Mouse (Mus musculus) MEL (cell line): ENCODE data around the gene Frmd4b. TPM values are rescaled to one million over a fixed set of nuclear protein-coding genes. Genes with fewer than 3 reads are reported as not detected.

Experiments used
- DNase-seq: peaks from one replicate; pipeline ENCODE4 v3.0.0; 2011; ENCODE audit warnings: low read depth, low spot score
- H3K27ac ChIP-seq: 2 replicates; pipeline ENCODE4 v1.5.1; 2012; ENCODE audit warnings: low read depth, mild to moderate bottlenecking, control low read depth, low read length, moderate library complexity; ENCODE audit not compliant: control insufficient read depth
- H3K27me3 ChIP-seq, 2 experiments: fragments of 150-350 bp in 1 of 2; sonication (generic) in 1 of 2; 2 replicates each; pipeline ENCODE4 v1.6.1; 2012; ENCODE audit warnings: low read length in 2 of 2, mild to moderate bottlenecking in 2 of 2, improper control_type of control experiment in 1 of 2, moderate library complexity in 1 of 2; ENCODE audit not compliant: insufficient read depth in 2 of 2, control insufficient read depth in 1 of 2
- H3K36me3 ChIP-seq, 2 experiments: 2 replicates each; pipeline ENCODE4 v1.6.1; 2012 to 2014; ENCODE audit warnings: low read length in 2 of 2, improper control_type of control experiment in 1 of 2, inconsistent platforms in 1 of 2, mild to moderate bottlenecking in 1 of 2; ENCODE audit not compliant: insufficient read depth in 2 of 2, control insufficient read depth in 1 of 2
- H3K4me1 ChIP-seq, 2 experiments: fragments of 150-350 bp in 1 of 2; sonication (generic) in 1 of 2; 2 replicates each; pipeline ENCODE4 v1.6.1; 2012; ENCODE audit warnings: low read length in 2 of 2, improper control_type of control experiment in 1 of 2, mild to moderate bottlenecking in 1 of 2; ENCODE audit not compliant: insufficient read depth in 2 of 2, control insufficient read depth in 1 of 2
- H3K4me3 ChIP-seq, 2 experiments: fragments of 150-350 bp in 1 of 2; sonication (generic) in 1 of 2; 2 replicates each; pipeline ENCODE4 v1.5.1; 2012; ENCODE audit warnings: low read depth in 2 of 2, low read length in 2 of 2, mild to moderate bottlenecking in 2 of 2, moderate library complexity in 2 of 2, control low read depth in 1 of 2, improper control_type of control experiment in 1 of 2; ENCODE audit not compliant: control insufficient read depth in 1 of 2, insufficient read depth in 1 of 2
- H3K79me2 ChIP-seq: 2 replicates; pipeline ENCODE4 v1.6.1; 2012; ENCODE audit warnings: mild to moderate bottlenecking, low read length, moderate library complexity; ENCODE audit not compliant: control insufficient read depth, poor library complexity, insufficient read depth
- H3K9ac ChIP-seq: 2 replicates; pipeline ENCODE4 v1.6.1; 2012; ENCODE audit warnings: low read depth, mild to moderate bottlenecking, control low read depth, low read length, moderate library complexity; ENCODE audit not compliant: control insufficient read depth, poor library complexity, severe bottlenecking
- H3K9me3 ChIP-seq: fragments of 150-350 bp; sonication (generic); replicated peaks from 2 replicates; pipeline ENCODE4 v1.6.1; 2012; ENCODE audit warnings: mild to moderate bottlenecking, low read length, improper control_type of control experiment, moderate library complexity; ENCODE audit not compliant: insufficient read depth
- BHLHE40 ChIP-seq: IDR thresholded peaks from 2 replicates; pipeline ENCODE4 v1.6.1; 2012; ENCODE audit warnings: low read depth, mild to moderate bottlenecking, inconsistent platforms, low read length, improper control_type of control experiment, borderline replicate concordance
- CHD1 ChIP-seq: IDR thresholded peaks from 2 replicates; pipeline ENCODE4 v1.6.1; 2012; ENCODE audit warnings: low read depth, mild to moderate bottlenecking, inconsistent platforms, low read length, improper control_type of control experiment
- CTCF ChIP-seq, 3 experiments: IDR thresholded peaks in 2 of 3; conservative IDR thresholded peaks in 1 of 3; 2 replicates each; pipeline ENCODE4 v1.5.1; 2011 to 2012; ENCODE audit warnings: low read length in 3 of 3, low read depth in 2 of 3, mild to moderate bottlenecking in 2 of 3, improper control_type of control experiment in 1 of 3, inconsistent platforms in 1 of 3, mixed read lengths in 1 of 3, moderate library complexity in 1 of 3; ENCODE audit not compliant: control insufficient read depth in 1 of 3, insufficient read depth in 1 of 3, poor library complexity in 1 of 3, severe bottlenecking in 1 of 3
- E2F4 ChIP-seq: IDR thresholded peaks from 2 replicates; pipeline ENCODE4 v1.6.1; 2011; ENCODE audit warnings: low read depth, low read length, improper control_type of control experiment, borderline replicate concordance
- ELF1 ChIP-seq: IDR thresholded peaks from 2 replicates; pipeline ENCODE4 v1.6.1; 2014; ENCODE audit warnings: low read depth, mild to moderate bottlenecking, inconsistent platforms, low read length, improper control_type of control experiment, moderate library complexity
- EP300 ChIP-seq, 2 experiments: IDR thresholded peaks; 2 replicates each; pipeline ENCODE4 v1.6.1; 2011; ENCODE audit warnings: improper control_type of control experiment in 2 of 2, low read length in 2 of 2, low read depth in 1 of 2, mild to moderate bottlenecking in 1 of 2
- ETS1 ChIP-seq: IDR thresholded peaks from 2 replicates; pipeline ENCODE4 v1.6.1; 2012; ENCODE audit warnings: low read depth, mild to moderate bottlenecking, inconsistent platforms, low read length, improper control_type of control experiment, moderate library complexity
- GABPA ChIP-seq: IDR thresholded peaks from 2 replicates; pipeline ENCODE4 v1.6.1; 2012; ENCODE audit warnings: low read depth, mild to moderate bottlenecking, inconsistent platforms, low read length, improper control_type of control experiment, moderate library complexity
- GATA1 ChIP-seq: IDR thresholded peaks from 2 replicates; pipeline ENCODE4 v1.6.1; 2011; ENCODE audit warnings: low read depth, low read length, improper control_type of control experiment
- JUND ChIP-seq: IDR thresholded peaks from 2 replicates; pipeline ENCODE4 v1.6.1; 2011; ENCODE audit warnings: low read depth, mild to moderate bottlenecking, improper control_type of control experiment, low read length
- KAT2A ChIP-seq: conservative IDR thresholded peaks from 2 replicates; pipeline ENCODE4 v1.6.1; 2012; ENCODE audit warnings: low read depth, low read length, improper control_type of control experiment, inconsistent platforms
- MAFK ChIP-seq: IDR thresholded peaks from 2 replicates; pipeline ENCODE4 v1.6.1; 2011; ENCODE audit warnings: low read depth, mild to moderate bottlenecking, low read length, improper control_type of control experiment, borderline replicate concordance
- MAX ChIP-seq: IDR thresholded peaks from 2 replicates; pipeline ENCODE4 v1.6.1; 2011; ENCODE audit warnings: low read length, improper control_type of control experiment
- MEF2A ChIP-seq: IDR thresholded peaks from 2 replicates; pipeline ENCODE4 v1.6.1; 2014; ENCODE audit warnings: low read depth, mild to moderate bottlenecking, inconsistent platforms, low read length, improper control_type of control experiment; ENCODE audit not compliant: poor library complexity, insufficient replicate concordance, severe bottlenecking; ENCODE audit errors: extremely low read depth
- MXI1 ChIP-seq: IDR thresholded peaks from 2 replicates; pipeline ENCODE4 v1.6.1; 2011; ENCODE audit warnings: mild to moderate bottlenecking, low read depth, low read length, improper control_type of control experiment
- MYB ChIP-seq: IDR thresholded peaks from 2 replicates; pipeline ENCODE4 v1.6.1; 2011; ENCODE audit warnings: mild to moderate bottlenecking, low read depth, low read length, improper control_type of control experiment
- MYC ChIP-seq: IDR thresholded peaks from 2 replicates; pipeline ENCODE4 v1.6.1; 2011; ENCODE audit warnings: low read depth, mild to moderate bottlenecking, low read length, improper control_type of control experiment, moderate library complexity
- NELFE ChIP-seq: IDR thresholded peaks from 2 replicates; pipeline ENCODE4 v1.6.1; 2011; ENCODE audit warnings: low read depth, low read length, improper control_type of control experiment
- POLR2A ChIP-seq, 2 experiments: IDR thresholded peaks; 2 replicates each; pipeline ENCODE4 v1.6.1; 2011 to 2012; ENCODE audit warnings: low read length in 2 of 2, mild to moderate bottlenecking in 2 of 2, control low read depth in 1 of 2, improper control_type of control experiment in 1 of 2, low read depth in 1 of 2, moderate library complexity in 1 of 2; ENCODE audit not compliant: control insufficient read depth in 1 of 2, insufficient read depth in 1 of 2, poor library complexity in 1 of 2
- POLR2AphosphoS5 ChIP-seq: IDR thresholded peaks from 2 replicates; pipeline ENCODE4 v1.6.1; 2012; ENCODE audit warnings: low read depth, borderline replicate concordance, mild to moderate bottlenecking, inconsistent platforms, low read length, moderate library complexity, mixed read lengths
- RAD21 ChIP-seq: IDR thresholded peaks from 2 replicates; pipeline ENCODE4 v1.6.1; 2011; ENCODE audit warnings: mild to moderate bottlenecking, low read depth, low read length, improper control_type of control experiment
- RCOR1 ChIP-seq: IDR thresholded peaks from 2 replicates; pipeline ENCODE4 v1.6.1; 2012; ENCODE audit warnings: low read depth, mild to moderate bottlenecking, inconsistent platforms, low read length, improper control_type of control experiment
- SMC3 ChIP-seq: IDR thresholded peaks from 2 replicates; pipeline ENCODE4 v1.6.1; 2011; ENCODE audit warnings: low read depth, low read length, improper control_type of control experiment
- UBTF ChIP-seq: IDR thresholded peaks from 2 replicates; pipeline ENCODE4 v1.6.1; 2012; ENCODE audit warnings: low read depth, mild to moderate bottlenecking, inconsistent platforms, low read length, improper control_type of control experiment, moderate library complexity, borderline replicate concordance; ENCODE audit not compliant: insufficient read depth
- USF1 ChIP-seq: IDR thresholded peaks from 2 replicates; pipeline ENCODE4 v1.6.1; 2014; ENCODE audit warnings: low read depth, mild to moderate bottlenecking, inconsistent platforms, low read length, improper control_type of control experiment, moderate library complexity
- USF2 ChIP-seq, 2 experiments: IDR thresholded peaks; 2 replicates each; pipeline ENCODE4 v1.6.1; 2011 to 2012; ENCODE audit warnings: improper control_type of control experiment in 2 of 2, low read length in 2 of 2, borderline replicate concordance in 1 of 2, inconsistent platforms in 1 of 2, low read depth in 1 of 2, mild to moderate bottlenecking in 1 of 2; ENCODE audit not compliant: insufficient read depth in 1 of 2
- ZNF384 ChIP-seq: IDR thresholded peaks from 2 replicates; pipeline ENCODE4 v1.6.1; 2012; ENCODE audit warnings: low read depth, mild to moderate bottlenecking, inconsistent platforms, low read length, improper control_type of control experiment
- polyA plus RNA-seq, 2 experiments: library from polyadenylated mRNA; stranded (reverse) in 1 of 2; unstranded in 1 of 2; fragments of >175 nt in 1 of 2; fragments of >200 nt in 1 of 2; gene quantifications; 2 replicates each; pipeline versions ENCODE4 v1.2.1 to v1.2.4; 2012; ENCODE audit warnings: low replicate concordance in 2 of 2, low read depth in 1 of 2; ENCODE audit not compliant: insufficient read length in 2 of 2, insufficient read depth in 1 of 2, missing spikeins in 1 of 2
- total RNA-seq: library from RNA; depleted of rRNA; stranded (reverse); fragments of 300-350 nt; gene quantifications from 2 replicates; pipeline ENCODE4 v1.2.3, GENCODE M21; 2012

Gene Frmd4b
- total and polyA plus RNA-seq, 3 experiments, result 0.18 TPM; not detected in 2

DNA sequence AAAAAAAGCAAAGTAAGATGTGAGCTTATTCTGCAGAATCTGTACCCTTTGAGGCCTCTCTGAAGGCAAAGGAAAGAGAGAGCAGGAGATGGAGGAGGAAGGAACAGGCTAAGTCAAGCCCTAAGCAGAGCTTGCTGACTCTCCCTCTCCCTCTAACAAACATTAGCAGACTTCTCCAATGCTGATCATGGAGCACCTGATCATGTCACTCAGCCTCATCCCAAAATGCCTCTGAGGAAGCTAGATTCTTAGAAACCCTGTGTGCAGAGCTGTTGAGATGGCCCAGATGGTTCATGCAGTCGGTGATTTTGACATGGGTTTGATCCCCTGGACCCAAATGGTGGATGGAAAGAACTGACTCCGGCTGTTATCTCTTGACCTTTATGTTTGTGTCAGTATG, 350.2 kb downstream of the Frmd4b start:
- Histone ChIP-seq H3K9me3 (no peaks in the 10 kb centered on the region), H3K27me3 (no peaks in the 10 kb centered on the region; a peak in 1 of 4 replicates), H3K27ac (no peak overlapping the region), H3K9ac (no peak overlapping the region), H3K4me3 (no peak overlapping the region), H3K79me2 (no peaks in the 10 kb centered on the region), H3K4me1 (no peaks in the 10 kb centered on the region), H3K36me3 (no peaks in the 10 kb centered on the region)
- TF ChIP-seq MAFK (no peak), JUND (no peak), MYB (no peak), GATA1 (no peak), POLR2A (IDR thresholded peaks at IDR 0.05; ENCODE audit: control insufficient read depth in 1 of 2, insufficient read depth in 1 of 2, low read depth in 1 of 2, low read length in 2 of 2, poor library complexity in 1 of 2) (no peak), ETS1 (no peak), NELFE (no peak), POLR2AphosphoS5 (no peak), CHD1 (no peak), EP300 (IDR thresholded peaks at IDR 0.05; ENCODE audit: low read depth in 1 of 2, low read length in 2 of 2) (no peak), E2F4 (no peak), RAD21 (no peak), MXI1 (no peak), UBTF (no peak), MYC (no peak), ELF1 (no peak), KAT2A (no peak), MEF2A (no peak), GABPA (no peak)
- DNase-seq, result no peak

DNA sequence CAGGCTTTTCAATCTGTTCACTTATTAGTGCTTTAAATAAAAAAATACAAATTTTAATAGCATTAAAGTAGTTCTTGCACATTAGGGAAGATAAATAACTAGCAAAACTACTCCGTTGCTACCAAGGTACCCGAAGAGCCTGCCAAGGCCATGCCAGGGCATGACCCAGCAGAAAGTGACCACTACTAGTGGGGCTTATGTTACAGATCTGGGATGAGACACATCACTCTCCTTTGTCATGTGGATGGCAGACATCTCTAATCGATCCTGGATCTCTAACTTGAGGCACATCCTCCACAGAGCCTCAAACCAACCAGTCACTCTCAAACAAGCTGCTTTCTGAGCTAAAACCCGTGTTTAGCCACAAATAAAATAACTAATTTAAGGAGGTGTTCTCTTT, 350.7 kb downstream of the Frmd4b start:
- no peaks in the 10 kb centered on the region for H3K4me1 ChIP-seq
- no peak for DNase-seq
- TF ChIP-seq BHLHE40 (no peak), CTCF (IDR thresholded peaks at IDR 0.05 in 2 of 3, conservative IDR thresholded peaks at IDR 0.05 in 1 of 3; ENCODE audit: control insufficient read depth in 1 of 3, insufficient read depth in 1 of 3, low read depth in 2 of 3, low read length in 3 of 3, poor library complexity in 1 of 3, severe bottlenecking in 1 of 3) (no peak), ZNF384 (no peak), GATA1 (no peak), USF1 (no peak), USF2 (IDR thresholded peaks at IDR 0.05; ENCODE audit: borderline replicate concordance in 1 of 2, insufficient read depth in 1 of 2, low read depth in 1 of 2, low read length in 2 of 2) (no peak), POLR2A (IDR thresholded peaks at IDR 0.05; ENCODE audit: control insufficient read depth in 1 of 2, insufficient read depth in 1 of 2, low read depth in 1 of 2, low read length in 2 of 2, poor library complexity in 1 of 2) (no peak), RCOR1 (no peak), ELF1 (no peak), MAFK (no peak), SMC3 (no peak), MAX (no peak)
- no peaks in the 10 kb centered on the region for H3K36me3 ChIP-seq
- no peaks in the 10 kb centered on the region for H3K9me3 ChIP-seq
- H3K27ac ChIP-seq, result no peak overlapping the region
- no peak overlapping the region for H3K4me3 ChIP-seq
- H3K9ac ChIP-seq, result no peak overlapping the region
- no peaks in the 10 kb centered on the region; a peak in 1 of 4 replicates for H3K27me3 ChIP-seq
- H3K79me2 ChIP-seq, result no peaks in the 10 kb centered on the region
